Mouse (Mus musculus): ENCODE measurements around the gene Mfap3l. TPM values are rescaled to one million over a fixed set of nuclear protein-coding genes. Genes with fewer than 3 reads are reported as not detected.
"Not testable (repeated sequence)": the region's sequence is repeated elsewhere in the genome, so short reads cannot be mapped to it uniquely, and the experiment has no call there.

Gene Mfap3l
- polyA plus RNA-seq, 3 experiments from 2014 or later: 0.15 TPM; not detected in 2

DNA sequence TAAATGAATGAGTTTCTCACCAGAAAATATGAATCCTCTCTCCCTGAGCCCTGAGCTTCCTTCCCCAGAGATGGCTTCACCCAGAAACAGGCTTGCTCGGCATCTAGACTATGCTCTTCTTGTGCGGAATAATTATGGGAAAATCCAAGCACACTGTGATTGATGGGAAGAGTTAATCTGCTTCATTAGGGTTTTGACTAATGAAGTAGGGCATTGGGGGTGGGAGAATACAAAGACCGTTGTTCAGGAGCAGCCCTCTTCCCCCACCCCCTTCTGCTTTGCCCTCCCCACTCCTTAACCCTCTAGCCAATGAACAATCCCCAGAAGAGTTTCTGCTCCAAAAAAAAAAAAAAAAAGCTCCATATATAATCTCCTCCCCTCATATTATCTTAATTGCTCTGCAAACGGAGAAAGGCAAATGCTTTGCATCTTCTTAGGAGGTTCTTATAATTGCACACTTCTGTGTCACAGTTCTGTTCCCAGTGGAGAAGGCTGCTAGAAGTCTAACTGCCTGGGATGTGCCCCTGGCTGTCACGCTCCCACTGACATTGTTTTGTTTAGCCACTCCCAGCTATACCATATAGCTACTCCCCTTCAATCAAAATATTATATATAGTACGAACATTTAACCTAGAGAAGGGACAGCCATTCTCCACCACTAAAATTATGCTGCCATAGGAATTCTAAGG is 24.9 kb downstream of the Mfap3l start:
- ATAC-seq: no peak

GRCm38 (mm10) chr8:60658114-60658500 is 25.5 kb downstream of the Mfap3l start:
- no peak for ATAC-seq

- ATAC-seq: not testable (repeated sequence)
Observed at GRCm38 (mm10) chr8:60658686-60659085, 26.1 kb downstream of the Mfap3l start.

- ATAC-seq: no peak
Observed at GRCm38 (mm10) chr8:60659721-60660120, 27.1 kb downstream of the Mfap3l start.

DNA sequence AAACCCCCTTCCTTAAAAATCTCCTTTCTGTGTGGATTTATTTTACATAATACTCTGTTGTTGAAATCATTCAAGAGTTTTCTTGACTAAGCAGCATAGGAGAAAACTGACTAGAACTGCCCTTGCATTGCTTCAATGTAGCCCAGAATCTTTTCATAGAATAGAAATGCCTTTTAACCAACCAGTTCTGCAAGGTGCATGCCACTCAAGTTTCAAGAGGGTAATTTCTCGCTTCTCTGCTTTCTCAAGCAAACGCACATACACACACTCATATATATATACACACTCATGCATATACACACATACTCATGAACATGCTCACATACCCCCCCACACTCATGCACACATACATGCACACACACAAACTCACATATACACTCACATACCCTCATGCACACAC is 28.6 kb downstream of the Mfap3l start:
- ATAC-seq: no peak

DNA sequence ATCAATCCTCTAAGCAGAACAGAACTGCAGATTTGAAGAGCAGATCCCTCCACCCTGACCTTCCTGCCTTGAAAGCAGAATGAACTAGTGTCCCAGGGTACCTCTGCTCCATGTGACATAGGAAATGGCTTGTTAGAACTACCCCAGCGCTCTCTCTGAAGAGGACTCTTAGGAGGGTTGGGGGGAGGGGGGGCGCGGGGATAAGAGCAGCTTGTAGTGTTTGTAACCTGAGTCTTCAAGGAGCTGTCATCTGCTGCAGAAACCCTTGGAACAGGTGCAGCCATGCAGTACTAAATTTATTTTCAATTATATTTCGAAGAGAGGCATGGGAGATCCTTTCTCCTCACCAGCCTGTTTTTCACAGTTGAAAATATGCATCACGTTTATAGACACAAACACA is 30.9 kb downstream of the Mfap3l start:
- ATAC-seq: no peak

DNA sequence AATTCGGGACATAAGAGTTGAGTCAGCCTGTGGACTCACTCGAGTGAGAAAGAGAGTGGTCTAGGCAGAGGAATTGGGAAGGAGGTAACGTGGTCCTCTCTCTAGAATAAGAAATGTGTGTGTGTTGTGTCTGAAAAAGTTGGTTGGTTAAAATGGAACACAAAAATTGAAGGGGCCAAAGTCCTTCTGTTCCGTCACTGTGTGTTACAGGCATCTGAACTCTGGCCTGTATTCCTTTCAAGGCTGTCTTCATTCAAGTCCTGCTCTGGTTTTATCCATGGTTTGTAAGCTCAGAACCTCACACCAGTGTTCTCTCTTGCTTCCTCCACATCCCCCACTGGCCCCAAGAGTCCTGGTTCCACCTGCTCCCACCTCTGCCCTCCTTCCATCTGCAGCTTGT is 33.2 kb downstream of the Mfap3l start:
- ATAC-seq: no peak

GRCm38 (mm10) chr8:60666852-60667251 is 34.2 kb downstream of the Mfap3l start:
- no peak for ATAC-seq

- no peak for ATAC-seq
Observed at GRCm38 (mm10) chr8:60678590-60678989, 46.0 kb downstream of the Mfap3l start.

- ATAC-seq: no peak
Observed at GRCm38 (mm10) chr8:60681811-60682210, 49.2 kb downstream of the Mfap3l start.

DNA sequence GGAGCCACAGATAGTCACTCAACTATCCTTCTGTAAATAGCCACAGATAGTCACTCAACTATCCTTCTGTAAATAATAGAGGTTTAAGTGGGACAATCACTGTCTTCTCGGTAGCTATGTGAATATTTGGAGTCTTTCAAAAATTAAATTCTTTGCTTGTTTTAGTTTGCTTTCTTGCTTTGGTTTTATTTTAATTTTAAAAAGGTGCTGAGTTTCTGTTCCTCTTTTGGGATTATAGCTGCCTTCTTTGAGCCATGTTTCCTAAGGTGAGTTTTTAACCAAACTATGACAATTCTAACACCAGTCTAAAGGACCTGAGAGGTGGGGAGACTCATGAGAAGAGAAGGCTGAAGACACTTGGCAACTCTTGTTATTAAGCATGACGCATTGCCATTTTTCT is 49.7 kb downstream of the Mfap3l start:
- no peak for ATAC-seq

DNA sequence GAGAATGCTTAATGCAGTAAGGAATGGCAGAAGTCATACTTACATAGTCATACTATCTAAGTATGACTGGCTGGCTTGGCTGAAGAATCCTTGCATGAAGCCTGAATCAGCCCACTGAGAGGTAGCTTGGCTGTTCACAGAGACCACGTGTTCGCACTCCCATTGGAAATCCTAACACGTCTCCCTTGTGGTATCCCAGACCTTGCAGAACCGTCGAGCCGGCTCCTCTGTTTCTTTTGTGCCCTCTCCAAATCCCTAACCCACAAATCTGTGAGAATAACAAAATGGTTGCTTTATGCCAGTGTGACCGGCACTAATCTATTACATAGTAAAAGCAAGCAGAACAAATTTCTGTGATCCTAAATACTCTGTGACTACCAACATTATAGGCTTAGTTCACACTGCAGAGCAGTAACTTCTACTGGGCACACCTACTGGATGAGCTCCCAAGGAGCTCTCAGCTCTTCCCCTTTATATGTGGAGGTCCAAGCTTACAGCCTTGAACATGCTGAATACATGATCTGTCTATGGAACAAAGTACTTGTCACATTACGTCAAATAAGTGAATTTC is 79.0 kb downstream of the Mfap3l start:
- ATAC-seq: no peak

- no peak for ATAC-seq
Observed at GRCm38 (mm10) chr8:60714724-60715123, 82.1 kb downstream of the Mfap3l start.

DNA sequence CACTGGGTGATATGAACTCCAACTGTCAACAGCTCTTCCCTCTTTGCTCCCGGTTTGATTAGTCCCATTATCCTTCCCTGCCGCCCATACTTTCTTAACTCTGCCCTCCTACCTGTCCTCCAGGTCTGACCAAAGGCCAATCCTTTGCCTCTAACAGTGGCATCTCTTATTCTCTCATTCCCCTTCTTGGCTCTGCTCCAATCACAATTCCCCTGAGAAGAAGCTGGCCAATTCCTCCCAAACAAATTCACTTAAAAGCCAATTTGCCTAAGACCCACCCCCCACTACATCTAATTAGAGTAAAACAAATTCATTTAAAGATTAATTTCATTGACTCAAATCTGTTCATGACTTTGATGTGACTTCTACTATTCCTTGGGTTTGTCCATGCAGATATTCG is 86.1 kb downstream of the Mfap3l start:
- no peak for ATAC-seq

Other genes with a start within 250 kb of the Mfap3l start
- gene Gm10283, start 129.6 kb upstream of the Mfap3l start, polyA plus RNA-seq (2017; shearing (Covaris generic)): not detected
- gene Aadat, start 126.9 kb upstream of the Mfap3l start, polyA plus RNA-seq (2017; shearing (Covaris generic)): not detected